9 mouse cellular contexts compared by ENCODE assay signal in the genomic region with DNA sequence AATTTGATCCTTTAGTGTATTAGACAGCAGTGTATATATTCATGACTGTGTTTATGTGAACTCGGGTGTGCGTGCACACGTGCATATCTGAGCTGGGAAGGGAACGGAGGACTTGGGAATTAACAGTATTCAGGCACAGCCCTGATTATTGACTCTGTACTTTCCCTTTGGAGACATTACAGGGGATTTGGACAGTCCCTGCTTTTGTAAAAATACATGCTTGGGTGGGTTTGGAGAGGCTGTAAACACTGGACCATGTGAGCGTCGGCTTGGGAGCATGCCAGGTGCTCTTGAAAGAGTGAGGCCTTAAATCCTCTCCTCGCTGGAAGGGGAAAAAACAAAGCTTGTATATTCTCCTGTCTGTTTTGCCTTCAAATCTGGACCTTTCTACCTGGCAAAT.
DNase-seq lines count a peak whose midpoint lies in the region; ATAC-seq lines count a peak whose summit lies in the region.
"Had no signal": no experiment of that assay in that cellular context is flagged by ENCODE, and none has a peak within 500 bp of the region (broad histone marks: within the 10 kb centered on the region; RNA-seq: fewer than 3 reads in every experiment).

No protein-coding gene starts in this region.

- H3K36me3 ChIP-seq in embryonic facial prominence, embryonic 13.5 days = no peaks in the 10 kb centered on the region
- H3K36me3 ChIP-seq in neural tube, embryonic 15.5 days = no peaks in the 10 kb centered on the region
- H3K36me3 ChIP-seq: liver, embryonic 15.5 days had no signal

- 55% methylated on average over 7 of the region's 7 CpGs for WGBS in embryonic facial prominence, embryonic 13.5 days
- 30% methylated on average over 7 of the region's 7 CpGs for WGBS in neural tube, embryonic 15.5 days

- DNase-seq in layer of hippocampus, postnatal 10 days (ENCODE audit: low spot score in 2 of 2) = peak; percentile 9 to 22
- DNase-seq in layer of hippocampus, postnatal 14 days (ENCODE audit: low spot score in 2 of 2) = no peak
- peak; percentile 57 to 65 for DNase-seq in kidney, adult 8-10 months
- DNase-seq in liver = no peak
- DNase-seq in thymus, postnatal 4 days = no peak

- ATAC-seq in embryonic facial prominence, embryonic 13.5 days (ENCODE audit: insufficient number of reproducible peaks, insufficient read depth, low FRiP score, low TSS enrichment, low read depth) = no peak
- ATAC-seq in neural tube, embryonic 15.5 days (ENCODE audit: low FRiP score) = peak; percentile 73; the same call in 1 of the 2 replicates
- ATAC-seq: inflammation-experienced regulatory T-cells, adult 6 months had no signal

- no peak overlapping the region for H3K4me2 ChIP-seq in embryonic facial prominence, embryonic 13.5 days
- H3K4me2 ChIP-seq in neural tube, embryonic 15.5 days = no peak overlapping the region
- H3K4me2 ChIP-seq: liver, embryonic 15.5 days had no signal

- no peaks in the 10 kb centered on the region for H3K27me3 ChIP-seq in embryonic facial prominence, embryonic 13.5 days
- no peaks in the 10 kb centered on the region for H3K27me3 ChIP-seq in neural tube, embryonic 15.5 days (replicated peaks)
- H3K27me3 ChIP-seq: liver, embryonic 15.5 days had no signal

- H3K4me3 ChIP-seq in embryonic facial prominence, embryonic 13.5 days = no peak overlapping the region
- H3K4me3 ChIP-seq in neural tube, embryonic 15.5 days (replicated peaks) = no peak overlapping the region
- H3K4me3 ChIP-seq: liver, embryonic 15.5 days had no signal

- H3K27ac ChIP-seq in embryonic facial prominence, embryonic 13.5 days = peak overlapping the region; percentile 58
- H3K27ac ChIP-seq in neural tube, embryonic 15.5 days (replicated peaks) = no peak overlapping the region; the same call in 1 of the 2 replicates
- H3K27ac ChIP-seq: liver, embryonic 15.5 days had no signal

- H3K9me3 ChIP-seq in embryonic facial prominence, embryonic 13.5 days = no peaks in the 10 kb centered on the region
- no peaks in the 10 kb centered on the region for H3K9me3 ChIP-seq in neural tube, embryonic 15.5 days (replicated peaks)
- H3K9me3 ChIP-seq: liver, embryonic 15.5 days had no signal

- peaks cover 12% of the 10 kb centered on the region; the same call in 1 of the 2 replicates for H3K4me1 ChIP-seq in embryonic facial prominence, embryonic 13.5 days
- H3K4me1 ChIP-seq in neural tube, embryonic 15.5 days = 0 out of 2 replicates have a peak, but pooled peaks cover 11% of the 10 kb centered on the region
- H3K4me1 ChIP-seq: liver, embryonic 15.5 days had no signal

- H3K9ac ChIP-seq in embryonic facial prominence, embryonic 13.5 days = no peak overlapping the region
- no peak overlapping the region for H3K9ac ChIP-seq in neural tube, embryonic 15.5 days (replicated peaks)
- H3K9ac ChIP-seq: liver, embryonic 15.5 days had no signal

Comparison
In these comparisons a context has a peak if more than half of its experiments do, and no peak if none do; other contexts are left out.
1. DNase-seq: peak in layer of hippocampus, postnatal 10 days (2 of 2) and kidney, adult 8-10 months (2 of 2); none in layer of hippocampus, postnatal 14 days (0 of 2), liver (single experiment) and thymus, postnatal 4 days (single experiment).